Mouse (Mus musculus) neural tube, embryonic 13.5 days (tissue): ENCODE measurements at regions not wholly inside any gene's neighbourhood (a gene's known extent, or its start where the extent isn't known, plus 50 kb on each side); places are given as distances from the start of the nearest gene placed in this dataset.

Experiments
- ATAC-seq: fragments of 200-750 bp; cut with Nextera tagmentation; 2 replicates; pipeline ENCODE4 v1.8.0; 2017; ENCODE audit warnings: low read depth, mild to moderate bottlenecking, moderate TSS enrichment, moderate library complexity
- H3K27ac ChIP-seq: fragments of 300-500 bp; sonication (generic); replicated peaks from 2 replicates; pipeline ENCODE4 v1.5.1; 2015; ENCODE audit warnings: moderate library complexity, mild to moderate bottlenecking, inconsistent platforms
- H3K27me3 ChIP-seq: fragments of 300-500 bp; sonication (generic); 2 replicates; pipeline ENCODE4 v1.6.1; 2015; ENCODE audit warnings: mild to moderate bottlenecking, inconsistent platforms
- H3K36me3 ChIP-seq: fragments of 300-500 bp; sonication (generic); 2 replicates; pipeline ENCODE4 v1.6.1; 2015; ENCODE audit warnings: mild to moderate bottlenecking, inconsistent platforms
- H3K4me1 ChIP-seq: fragments of 300-500 bp; sonication (generic); replicated peaks from 2 replicates; pipeline ENCODE4 v1.6.1; 2015; ENCODE audit warnings: inconsistent platforms
- H3K4me2 ChIP-seq: fragments of 300-500 bp; sonication (generic); 2 replicates; pipeline ENCODE4 v1.6.1; 2015; ENCODE audit warnings: inconsistent platforms, mild to moderate bottlenecking, moderate library complexity
- H3K4me3 ChIP-seq: fragments of 300-500 bp; sonication (generic); 2 replicates; pipeline ENCODE4 v1.5.1; 2015; ENCODE audit warnings: mild to moderate bottlenecking, inconsistent platforms
- H3K9ac ChIP-seq: fragments of 300-500 bp; sonication (generic); 2 replicates; pipeline ENCODE4 v1.6.1; 2015; ENCODE audit warnings: moderate library complexity, mild to moderate bottlenecking, inconsistent platforms
- H3K9me3 ChIP-seq: fragments of 300-500 bp; sonication (generic); 2 replicates; pipeline ENCODE4 v1.6.1; 2016; ENCODE audit warnings: inconsistent platforms
- WGBS: fragments of 180-500 bp; shearing (Covaris S2); methylation state at CpG from one replicate; pipeline ENCODE4 v1.1.7; 2015; 5-methylcytosine and 5-hydroxymethylcytosine counted together

DNA sequence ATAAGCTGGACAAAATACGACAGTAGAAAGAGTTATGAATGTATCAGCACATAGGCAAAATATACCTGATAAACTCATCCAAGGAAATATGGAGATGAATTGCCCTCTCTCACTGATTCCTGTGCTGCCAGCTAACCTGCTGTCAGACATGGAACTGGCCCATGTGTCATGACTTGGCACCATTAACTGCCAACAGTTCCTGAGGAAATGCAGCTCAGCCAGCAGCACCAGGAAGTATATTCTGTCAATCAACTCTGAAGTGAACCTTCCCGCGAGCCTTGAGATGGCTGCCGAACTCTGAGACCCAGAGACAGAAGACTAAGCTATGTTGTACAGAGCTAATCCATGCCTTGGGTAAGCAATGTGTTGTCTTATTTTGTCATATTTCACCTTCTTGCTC lies 292.4 kb downstream of the Klf6 start:
- 85% methylated on average over 4 of the region's 4 CpGs for WGBS

DNA sequence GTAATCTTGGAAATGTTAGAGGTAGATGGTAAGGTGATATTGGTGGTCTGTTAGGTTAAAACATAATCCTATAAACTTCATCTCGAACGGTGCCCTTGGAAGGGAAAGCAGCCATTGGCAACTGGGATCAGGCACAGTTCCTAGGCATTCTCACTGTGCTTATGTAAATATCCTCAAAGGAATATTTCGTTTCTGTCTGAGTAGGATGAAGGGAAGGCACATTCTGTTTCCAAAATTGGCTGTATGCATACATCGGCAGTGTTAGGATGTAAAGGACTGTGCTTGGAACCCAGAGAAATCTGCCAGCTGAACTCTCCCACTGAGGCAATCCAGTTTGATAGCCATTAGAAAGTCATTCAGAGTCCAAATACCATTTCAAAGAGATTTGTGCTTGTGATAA lies 294.9 kb downstream of the Klf6 start:
- no peaks in the 10 kb centered on the region for H3K27me3 ChIP-seq
- H3K9ac ChIP-seq: no peak overlapping the region
- H3K9me3 ChIP-seq: no peaks in the 10 kb centered on the region
- 76% methylated on average over 4 of the region's 4 CpGs for WGBS
- no peak overlapping the region for H3K27ac ChIP-seq
- ATAC-seq: no peak
- H3K36me3 ChIP-seq: no peaks in the 10 kb centered on the region
- H3K4me2 ChIP-seq: no peak overlapping the region
- no peak overlapping the region for H3K4me3 ChIP-seq
- peaks cover 20% of the 10 kb centered on the region for H3K4me1 ChIP-seq

More for the DNA sequence above, 292.4 kb downstream of the Klf6 start:
- no peaks in the 10 kb centered on the region for H3K36me3 ChIP-seq
- no peak overlapping the region for H3K4me2 ChIP-seq
- H3K9me3 ChIP-seq: no peaks in the 10 kb centered on the region
- peaks cover 13% of the 10 kb centered on the region for H3K4me1 ChIP-seq
- no peak overlapping the region for H3K4me3 ChIP-seq
- H3K9ac ChIP-seq: no peak overlapping the region
- no peak overlapping the region for H3K27ac ChIP-seq
- ATAC-seq: no peak
- no peaks in the 10 kb centered on the region for H3K27me3 ChIP-seq

DNA sequence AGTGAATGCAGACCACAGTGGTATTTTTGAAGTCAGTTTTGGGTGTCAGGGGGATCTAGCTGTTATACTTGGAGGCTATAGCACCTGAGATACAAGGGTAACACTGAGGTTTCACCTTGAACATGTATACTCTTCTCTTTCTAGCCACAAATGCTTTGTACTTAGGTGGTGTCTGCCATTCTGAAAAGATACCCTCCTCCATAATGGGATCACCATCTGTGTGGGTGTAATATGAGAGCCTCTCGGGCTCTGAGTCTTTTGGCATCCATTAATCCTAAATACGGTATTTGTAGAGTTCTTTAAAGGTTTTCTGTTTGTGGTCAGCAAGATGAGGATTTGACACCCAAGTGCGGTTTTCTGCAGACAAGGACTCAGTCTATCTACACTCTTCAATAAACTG lies 295.7 kb downstream of the Klf6 start:
- H3K4me3 ChIP-seq: no peak overlapping the region
- no peak overlapping the region for H3K27ac ChIP-seq
- no peak overlapping the region for H3K9ac ChIP-seq
- ATAC-seq: no peak
- 43% methylated on average over 3 of the region's 3 CpGs for WGBS
- H3K4me2 ChIP-seq: no peak overlapping the region
- peaks cover 20% of the 10 kb centered on the region for H3K4me1 ChIP-seq
- H3K27me3 ChIP-seq: no peaks in the 10 kb centered on the region
- no peaks in the 10 kb centered on the region for H3K9me3 ChIP-seq
- H3K36me3 ChIP-seq: no peaks in the 10 kb centered on the region

DNA sequence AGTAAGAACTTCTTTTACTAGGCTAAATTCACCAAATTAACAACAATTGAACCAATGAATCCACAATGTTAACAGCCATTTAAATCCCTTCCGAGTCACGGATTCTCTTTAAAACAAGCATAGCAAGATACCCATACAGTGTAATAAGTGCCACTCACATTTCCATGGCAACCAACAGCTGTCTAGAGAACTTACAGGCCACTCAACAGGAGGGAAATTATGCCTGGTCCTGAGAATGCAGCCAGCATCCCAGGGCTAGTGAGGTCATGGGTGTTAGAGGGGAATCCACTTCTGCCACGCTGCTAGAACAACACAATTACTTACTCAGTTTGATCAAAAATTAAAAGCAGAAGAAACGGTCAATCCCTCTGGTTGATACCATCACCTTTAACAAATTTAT lies 296.7 kb downstream of the Klf6 start:
- WGBS: 15% methylated on average over 4 of the region's 4 CpGs
- H3K4me1 ChIP-seq: peaks cover 20% of the 10 kb centered on the region
- no peaks in the 10 kb centered on the region for H3K27me3 ChIP-seq
- H3K4me2 ChIP-seq: no peak overlapping the region
- H3K4me3 ChIP-seq: no peak overlapping the region
- H3K9ac ChIP-seq: no peak overlapping the region
- no peaks in the 10 kb centered on the region for H3K36me3 ChIP-seq
- H3K9me3 ChIP-seq: no peaks in the 10 kb centered on the region
- peak; percentile 85 for ATAC-seq
- no peak overlapping the region for H3K27ac ChIP-seq

DNA sequence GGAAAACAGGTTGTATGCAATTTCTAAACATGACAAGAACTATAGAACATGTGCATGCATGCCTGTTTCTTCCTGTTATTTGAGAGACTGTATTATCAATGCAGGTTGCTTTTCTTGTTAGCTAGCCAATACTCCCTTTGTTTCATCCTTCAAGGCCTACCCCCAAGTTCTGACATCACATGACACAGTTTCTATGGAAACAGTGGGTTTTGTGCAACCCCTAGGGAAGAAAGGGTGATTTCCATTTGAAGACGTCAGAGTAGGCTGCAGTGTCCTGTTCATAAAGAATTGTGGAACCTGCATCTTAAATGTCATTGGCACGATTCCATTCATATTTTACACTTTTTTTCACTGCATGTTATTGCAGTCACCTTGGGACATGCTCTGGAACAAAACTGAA lies 298.1 kb downstream of the Klf6 start:
- no peak overlapping the region for H3K4me3 ChIP-seq
- no peak overlapping the region for H3K27ac ChIP-seq
- H3K4me1 ChIP-seq: peaks cover 20% of the 10 kb centered on the region
- ATAC-seq: 0 out of 2 replicates have a peak, but pooled peaks have one; percentile 46
- 12% methylated on average over 2 of the region's 2 CpGs for WGBS
- no peaks in the 10 kb centered on the region for H3K36me3 ChIP-seq
- no peaks in the 10 kb centered on the region for H3K27me3 ChIP-seq
- H3K9me3 ChIP-seq: no peaks in the 10 kb centered on the region
- no peak overlapping the region for H3K4me2 ChIP-seq
- no peak overlapping the region for H3K9ac ChIP-seq

DNA sequence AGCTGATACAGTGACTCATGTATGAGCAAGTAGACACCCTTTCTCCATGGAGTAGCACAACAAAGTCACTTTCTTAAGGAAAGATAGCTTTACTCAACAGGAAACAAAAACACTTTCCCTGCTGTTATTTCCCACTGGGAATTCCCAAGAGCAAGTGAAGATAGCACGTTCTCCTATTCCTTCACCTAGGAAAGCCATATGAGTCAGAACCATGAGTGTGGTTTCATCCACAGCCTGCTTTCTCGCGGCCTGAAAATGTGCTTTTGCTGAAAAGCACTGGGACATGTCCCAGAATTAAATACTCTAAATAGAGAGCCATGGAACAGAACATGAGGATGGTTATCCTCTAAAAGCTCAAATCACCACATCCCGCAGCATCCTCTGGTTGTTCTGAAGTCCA lies 304.6 kb downstream of the Klf6 start:
- no peak overlapping the region for H3K27ac ChIP-seq
- no peaks in the 10 kb centered on the region for H3K9me3 ChIP-seq
- ATAC-seq: no peak
- H3K9ac ChIP-seq: no peak overlapping the region
- no peaks in the 10 kb centered on the region for H3K27me3 ChIP-seq
- WGBS: 87% methylated on average over 4 of the region's 4 CpGs
- H3K4me2 ChIP-seq: no peak overlapping the region
- no peak overlapping the region for H3K4me3 ChIP-seq
- no peaks in the 10 kb centered on the region for H3K4me1 ChIP-seq
- no peaks in the 10 kb centered on the region for H3K36me3 ChIP-seq

DNA sequence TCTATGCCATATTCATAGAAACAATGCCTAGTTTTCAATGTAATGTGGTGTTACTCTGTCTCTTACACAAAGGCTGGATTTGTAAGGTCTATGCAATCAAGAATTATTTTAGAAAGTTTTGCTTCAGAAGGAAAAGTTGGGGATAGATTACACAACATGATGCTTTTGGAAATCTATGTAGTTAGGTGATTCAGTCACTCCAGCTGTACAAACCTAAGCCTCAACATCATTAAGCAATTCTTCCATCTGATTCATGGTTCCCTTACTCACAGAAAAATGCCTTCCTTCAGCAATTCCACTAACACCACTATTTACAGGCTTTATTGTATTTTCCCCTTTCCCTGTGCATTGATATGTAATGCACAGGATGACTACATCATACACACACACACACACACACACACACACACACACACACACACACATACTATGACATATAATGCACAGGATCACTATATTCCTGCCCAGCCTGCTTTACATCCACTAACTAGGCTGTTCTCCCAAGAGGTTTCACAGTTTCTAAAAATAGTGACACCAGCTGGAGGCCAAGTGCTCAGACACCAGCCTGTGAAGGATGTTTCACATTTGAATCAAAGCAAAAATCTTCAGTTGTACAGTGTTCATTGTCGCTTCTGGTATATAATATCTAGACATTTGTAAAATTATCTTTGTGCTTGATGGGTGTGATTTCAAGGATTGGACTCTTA lies 305.9 kb downstream of the Klf6 start:
- Histone ChIP-seq H3K4me2 (no peak overlapping the region), H3K9ac (no peak overlapping the region), H3K36me3 (no peaks in the 10 kb centered on the region), H3K4me1 (no peaks in the 10 kb centered on the region), H3K9me3 (no peaks in the 10 kb centered on the region), H3K27ac (no peak overlapping the region), H3K4me3 (no peak overlapping the region), H3K27me3 (no peaks in the 10 kb centered on the region)
- no peak for ATAC-seq
- WGBS: 86% methylated on average over 1 of the region's 1 CpGs

DNA sequence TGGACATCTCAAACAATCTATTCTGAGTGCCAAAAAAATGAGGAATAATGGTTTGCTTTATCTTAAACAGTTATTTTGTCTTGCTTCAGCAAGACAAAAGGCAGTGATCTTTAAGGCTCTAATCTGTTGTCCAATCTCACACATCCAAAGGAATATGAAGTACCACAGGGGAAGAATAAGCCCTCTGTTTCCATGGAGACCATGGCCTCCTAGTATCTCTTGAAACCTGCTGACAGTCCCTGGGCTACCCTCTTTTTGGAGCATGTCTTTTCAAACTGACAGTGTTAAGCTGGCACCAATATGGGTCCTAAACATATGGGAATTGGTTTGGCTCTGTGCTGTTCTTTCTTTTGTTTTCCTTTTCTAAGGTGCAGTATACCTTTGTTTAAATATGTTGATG lies 311.8 kb downstream of the Klf6 start:
- Histone ChIP-seq H3K27me3 (no peaks in the 10 kb centered on the region), H3K9me3 (no peaks in the 10 kb centered on the region), H3K4me1 (no peaks in the 10 kb centered on the region), H3K9ac (no peak overlapping the region), H3K36me3 (no peaks in the 10 kb centered on the region), H3K4me2 (no peak overlapping the region), H3K4me3 (no peak overlapping the region), H3K27ac (no peak overlapping the region)
- no peak for ATAC-seq

DNA sequence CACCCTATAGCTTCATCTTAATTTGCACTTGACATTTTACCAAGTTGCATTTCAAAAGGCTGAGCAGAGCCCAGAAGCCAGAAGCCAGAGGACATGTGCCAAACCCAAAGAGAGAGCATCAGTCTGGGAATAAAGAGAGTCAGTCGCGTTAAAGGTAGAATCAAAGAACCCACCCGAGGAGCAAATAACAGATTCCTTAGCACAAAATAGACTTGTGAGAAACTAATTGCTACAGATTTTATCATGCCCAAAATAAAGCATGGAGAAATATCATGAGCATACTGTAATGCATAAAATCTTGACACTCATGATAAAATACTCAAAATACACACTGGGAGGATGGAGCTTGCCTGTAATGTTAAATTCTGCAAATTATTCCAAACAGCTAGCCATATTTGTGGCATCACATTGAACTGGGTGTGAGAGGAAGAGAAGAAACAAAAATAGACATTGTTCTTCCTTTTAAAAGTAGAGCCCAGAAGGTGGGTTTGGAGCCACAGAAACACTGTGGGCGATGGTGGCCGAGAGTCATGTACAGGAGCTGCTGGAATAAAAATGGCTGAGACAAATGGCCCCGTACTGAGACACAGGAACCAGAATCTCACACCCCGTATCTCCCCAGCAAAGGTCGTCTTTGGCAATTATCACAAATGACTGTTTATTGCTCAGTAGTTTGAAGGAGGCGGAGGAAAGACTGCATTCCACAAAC lies 317.2 kb downstream of the Klf6 start:
- no peak overlapping the region for H3K9ac ChIP-seq
- 60% methylated on average over 9 of the region's 9 CpGs for WGBS

DNA sequence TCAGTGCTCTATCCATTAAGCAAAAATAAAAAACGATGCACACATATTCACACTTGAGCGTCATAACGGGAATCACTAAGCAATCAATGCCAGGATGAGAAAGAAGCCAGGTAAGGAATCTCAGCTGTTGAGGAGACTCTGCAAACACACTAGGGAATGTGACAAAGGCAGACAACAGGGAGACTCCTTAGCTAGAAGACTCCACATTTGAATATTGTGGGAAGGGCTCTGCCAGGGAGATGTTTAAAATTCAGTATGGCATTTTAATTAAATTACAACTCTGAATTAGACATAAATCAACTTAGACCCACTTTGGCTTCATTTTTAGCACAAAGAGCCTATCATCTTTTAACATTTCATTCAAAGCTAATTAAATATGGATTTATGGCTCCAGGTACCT lies 327.9 kb downstream of the Klf6 start:
- ATAC-seq: no peak
- no peak overlapping the region for H3K4me2 ChIP-seq
- no peak overlapping the region for H3K27ac ChIP-seq
- H3K9me3 ChIP-seq: no peaks in the 10 kb centered on the region
- H3K27me3 ChIP-seq: no peaks in the 10 kb centered on the region
- no peak overlapping the region for H3K9ac ChIP-seq
- H3K4me3 ChIP-seq: no peak overlapping the region
- H3K4me1 ChIP-seq: peaks cover 16% of the 10 kb centered on the region
- no peaks in the 10 kb centered on the region for H3K36me3 ChIP-seq
- 75% methylated on average over 3 of the region's 3 CpGs for WGBS

More for the DNA sequence above, 317.2 kb downstream of the Klf6 start:
- ATAC-seq: no peak
- Histone ChIP-seq H3K27me3 (no peaks in the 10 kb centered on the region), H3K4me2 (no peak overlapping the region), H3K4me1 (peaks cover 7% of the 10 kb centered on the region), H3K9me3 (no peaks in the 10 kb centered on the region), H3K36me3 (no peaks in the 10 kb centered on the region), H3K4me3 (no peak overlapping the region), H3K27ac (no peak overlapping the region)

DNA sequence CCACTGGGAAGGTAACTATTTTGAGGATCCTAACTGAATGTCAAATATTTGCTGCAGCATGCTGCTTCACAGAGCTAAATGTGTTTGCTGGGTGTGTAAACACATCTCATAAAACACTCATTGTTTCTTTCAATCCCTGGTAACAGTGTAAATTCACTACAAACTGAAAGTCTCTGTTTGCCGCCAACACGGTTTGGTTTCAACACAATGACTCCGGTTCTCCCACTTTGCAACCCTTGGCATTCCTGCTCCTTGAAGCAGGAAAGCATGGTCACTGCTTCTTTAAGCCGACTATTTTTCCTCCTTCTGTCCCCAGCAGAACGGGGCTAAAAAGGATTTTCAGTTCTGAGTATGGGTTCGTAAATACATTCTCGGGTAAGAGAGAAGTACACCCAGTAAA lies 328.3 kb downstream of the Klf6 start:
- Histone ChIP-seq H3K4me1 (peaks cover 19% of the 10 kb centered on the region), H3K9ac (no peak overlapping the region), H3K36me3 (no peaks in the 10 kb centered on the region), H3K27ac (no peak overlapping the region), H3K4me3 (no peak overlapping the region), H3K4me2 (no peak overlapping the region), H3K9me3 (no peaks in the 10 kb centered on the region), H3K27me3 (no peaks in the 10 kb centered on the region)
- ATAC-seq: no peak
- WGBS: 46% methylated on average over 7 of the region's 7 CpGs

DNA sequence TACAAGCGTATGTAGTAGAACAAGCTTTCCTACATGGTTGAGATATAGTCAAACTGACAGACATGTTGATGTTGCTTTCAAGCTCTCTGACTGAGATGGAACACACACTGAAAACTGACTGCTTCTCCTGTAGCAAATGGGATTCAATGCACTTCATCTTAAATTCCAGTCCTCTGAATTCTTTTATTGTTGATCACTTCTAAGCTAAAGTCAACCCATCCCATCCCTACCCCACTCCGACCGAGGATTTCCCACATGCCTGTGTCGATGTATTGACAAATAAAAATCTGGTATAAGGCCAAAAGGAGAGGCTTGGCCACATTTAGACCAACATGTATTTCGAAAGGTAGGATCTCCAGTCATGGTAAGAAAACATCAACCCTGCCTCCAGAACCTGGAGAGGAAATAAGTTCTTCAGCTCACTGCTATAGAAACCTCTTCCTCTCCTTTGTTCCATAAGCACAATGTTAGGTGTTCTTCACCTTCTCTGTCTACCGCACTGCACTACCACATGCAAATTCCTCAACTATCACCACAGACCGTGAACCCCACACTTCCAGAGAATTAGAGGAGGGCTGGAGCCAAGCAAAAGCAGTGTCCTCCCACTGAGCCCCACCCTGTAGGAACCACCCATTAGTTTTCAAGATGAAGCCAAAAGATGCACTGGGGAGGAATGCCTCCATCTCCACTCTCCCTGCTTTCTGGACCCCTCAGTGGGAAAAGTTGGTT lies 330.1 kb downstream of the Klf6 start:
- 88% methylated on average over 7 of the region's 7 CpGs for WGBS
- Histone ChIP-seq H3K27ac (no peak overlapping the region), H3K27me3 (no peaks in the 10 kb centered on the region), H3K9me3 (no peaks in the 10 kb centered on the region), H3K4me3 (no peak overlapping the region), H3K36me3 (no peaks in the 10 kb centered on the region), H3K4me2 (no peak overlapping the region), H3K4me1 (peaks cover 19% of the 10 kb centered on the region), H3K9ac (no peak overlapping the region)
- no peak for ATAC-seq
